Mouse (Mus musculus) monocyte, adult 2 months (primary cell): ENCODE data around the gene Focad.

Experiments used
- DNase-seq, 2 experiments: peaks; one replicate each; pipeline ENCODE4 v3.0.0; 2022; ENCODE audit warnings: low spot score in 2 of 2, low read depth in 1 of 2

The Focad gene

GRCm38 (mm10) chr4:88390596-88390995, 296.2 kb downstream of the Focad start:
- peak in 1 of 2 experiments; percentile 10 for DNase-seq

- peak in 1 of 2 experiments; percentile 10 for DNase-seq
Measured at GRCm38 (mm10) chr4:88395717-88396116, 301.3 kb downstream of the Focad start.

- no peak for DNase-seq
Measured at GRCm38 (mm10) chr4:88396995-88397521, 302.6 kb downstream of the Focad start.

- no peak for DNase-seq
Measured at GRCm38 (mm10) chr4:88400302-88400991, 306.0 kb downstream of the Focad start.

- no peak for DNase-seq
Measured at GRCm38 (mm10) chr4:88400992-88401313, 306.5 kb downstream of the Focad start.

- no peak for DNase-seq
Measured at GRCm38 (mm10) chr4:88402884-88403283, 308.5 kb downstream of the Focad start.

GRCm38 (mm10) chr4:88406887-88407696, 312.7 kb downstream of the Focad start:
- DNase-seq, result peak; percentile 23 to 33

GRCm38 (mm10) chr4:88409279-88409678, 314.9 kb downstream of the Focad start:
- DNase-seq, result no peak

GRCm38 (mm10) chr4:88412331-88412730, 317.9 kb downstream of the Focad start:
- DNase-seq, result no peak

GRCm38 (mm10) chr4:88415017-88415416, 320.6 kb downstream of the Focad start:
- DNase-seq, result no peak

GRCm38 (mm10) chr4:88419378-88419777, 324.9 kb downstream of the Focad start:
- no peak for DNase-seq

- no peak for DNase-seq
Measured at GRCm38 (mm10) chr4:88424563-88424962, 330.1 kb downstream of the Focad start.

- DNase-seq, result no peak
Measured at GRCm38 (mm10) chr4:88427630-88428239, 333.3 kb downstream of the Focad start.

- no peak for DNase-seq
Measured at GRCm38 (mm10) chr4:88432412-88433024, 338.1 kb downstream of the Focad start.

GRCm38 (mm10) chr4:88436593-88437165, 342.2 kb downstream of the Focad start:
- no peak for DNase-seq

- no peak for DNase-seq
Measured at GRCm38 (mm10) chr4:88437166-88437565, 342.7 kb downstream of the Focad start.

- DNase-seq, result no peak
Measured at GRCm38 (mm10) chr4:88437917-88438316, 343.5 kb downstream of the Focad start.

- no peak for DNase-seq
Measured at GRCm38 (mm10) chr4:88438326-88438989, 344.0 kb downstream of the Focad start, which contains the start of gene Hacd4. Gene Hacd4, minus strand, starts transcription at chr4:88438928.

- DNase-seq, result no peak
Measured at GRCm38 (mm10) chr4:88438990-88439329, 344.5 kb downstream of the Focad start.

GRCm38 (mm10) chr4:88439669-88440123, 345.3 kb downstream of the Focad start:
- no peak for DNase-seq
